Mouse (Mus musculus): Measurements from ENCODE around the gene Plpp3. TPM values are rescaled to one million over a fixed set of nuclear protein-coding genes. Genes with fewer than 3 reads are reported as not detected.

The Plpp3 gene
- polyA plus RNA-seq, 1 experiment from 2014 or later = 57.2 TPM

- Histone ChIP-seq H3K9me3 (no peaks in the 10 kb centered on the region), H3K4me3 (no peak overlapping the region), H3K4me1 (peaks cover 76% of the 10 kb centered on the region), H3K27me3 (ENCODE audit: poor library complexity, severe bottlenecking) (no peaks in the 10 kb centered on the region), H3K27ac (peak overlapping the region; percentile 60; the same call in 1 of the 2 replicates), H3K36me3 (replicated peaks) (no peaks in the 10 kb centered on the region)
- 79% methylated on average over 4 of the region's 4 CpGs for WGBS
- no peak for DNase-seq (ENCODE audit: extremely low spot score, low spot score)
Measured at GRCm38 (mm10) chr4:105279806-105280205, 122.7 kb downstream of the Plpp3 start.

GRCm38 (mm10) chr4:105281751-105282231 lies 124.6 kb downstream of the Plpp3 start:
- DNase-seq (ENCODE audit: extremely low spot score, low spot score) = peak; percentile 65
- H3K9me3 ChIP-seq = no peaks in the 10 kb centered on the region
- no peaks in the 10 kb centered on the region for H3K27me3 ChIP-seq (ENCODE audit: poor library complexity, severe bottlenecking)
- 10% methylated on average over 7 of the region's 7 CpGs for WGBS
- H3K27ac ChIP-seq = peak overlapping the region; percentile 89
- H3K4me1 ChIP-seq = peaks cover 67% of the 10 kb centered on the region
- peak overlapping the region; percentile 22; the same call in 1 of the 2 replicates for H3K4me3 ChIP-seq
- H3K36me3 ChIP-seq (replicated peaks) = no peaks in the 10 kb centered on the region

Other genes starting within 250 kb of the Plpp3 start
- 0.09 and 0.15 TPM in 2 replicates for gene Fyb2, start 243.9 kb upstream of the Plpp3 start, polyA plus RNA-seq (2016; fragmentation: Nextera tagmentation; extraction: Ambion mirVana)
- 1.2 and 1.7 TPM in 2 replicates for gene Prkaa2, start 47.5 kb upstream of the Plpp3 start, polyA plus RNA-seq (2016; fragmentation: Nextera tagmentation; extraction: Ambion mirVana)

Measured in forebrain, embryonic 10.5 days (tissue).